In the genomic region with DNA sequence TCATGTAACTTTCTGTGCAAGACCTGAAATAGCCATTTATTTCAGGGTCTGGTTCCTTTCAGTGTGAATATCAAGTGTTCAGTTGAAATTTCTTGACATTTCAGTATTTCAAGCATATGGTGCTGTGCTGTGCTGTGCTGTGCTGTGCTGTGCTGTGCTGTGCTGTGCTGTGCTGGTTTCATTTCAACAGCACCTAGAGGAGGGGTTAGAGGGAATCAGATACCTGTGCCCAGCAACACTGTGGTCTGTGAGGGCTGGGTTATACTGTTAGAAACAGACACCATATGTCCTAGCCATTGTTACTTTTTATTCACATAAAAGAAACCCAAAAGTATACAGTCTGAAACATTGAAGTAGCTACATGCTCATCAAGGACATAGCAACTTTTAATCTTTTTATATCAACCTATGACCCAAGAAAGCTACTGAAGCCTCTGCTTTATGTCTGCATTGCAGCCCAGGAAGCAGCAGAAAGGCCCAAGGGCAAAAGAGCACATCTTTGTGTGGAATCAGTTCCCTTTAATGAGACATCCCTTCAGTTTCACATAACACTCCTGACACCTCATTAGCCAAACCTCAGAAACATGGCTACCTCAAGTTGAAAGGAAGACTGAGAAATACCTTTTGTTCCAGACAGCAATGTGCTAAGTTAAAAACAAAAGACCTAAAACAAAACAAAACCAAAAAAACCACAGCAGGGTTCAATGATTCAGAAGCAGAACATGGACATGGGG, we compare ENCODE assay signal across 19 mouse cellular contexts. TPM values are rescaled to one million over a fixed set of nuclear protein-coding genes. Genes with fewer than 3 reads are reported as not detected.
DNase-seq lines count a peak whose midpoint lies in the region; TF ChIP-seq lines count a peak whose summit lies in the region.
"Had no signal": no experiment of that assay in that cellular context is flagged by ENCODE, and none has a peak within 500 bp of the region (broad histone marks: within the 10 kb centered on the region; RNA-seq: fewer than 3 reads in every experiment).

No protein-coding gene starts in this region.

- H3K4me3 ChIP-seq in layer of hippocampus, adult 2 months = no peak overlapping the region
- H3K4me3 ChIP-seq: embryonic facial prominence, embryonic 15.5 days; erythroblast, embryonic 14.5 days; forebrain, embryonic 10.5 days; heart, embryonic 13.5 days had no signal

- no peak for DNase-seq in layer of hippocampus, adult 2 months (ENCODE audit: low spot score in 2 of 2)
- DNase-seq in layer of hippocampus, postnatal 14 days (ENCODE audit: low spot score in 2 of 2) = no peak
- peak; percentile 17 for DNase-seq in 416B (ENCODE audit: low read depth)
- DNase-seq in Muller cell, postnatal 12 days (ENCODE audit: inconsistent ontology term) = peak; percentile 84
- DNase-seq in naive thymus-derived CD4-positive, alpha-beta T cell, adult 2 months (ENCODE audit: low read depth) = peak; percentile 6
- no peak for DNase-seq in kidney, adult 9 months
- DNase-seq in kidney, adult 18-20 months = no peak
- no peak for DNase-seq in ovary, postnatal 10 days (ENCODE audit: low spot score)
- DNase-seq: adrenal gland, postnatal 36 days; cerebellum, adult 11 months; cerebellum, adult 8-10 months; cerebellum, postnatal 14 days; embryo, embryonic 11 days; gastrocnemius, postnatal 10 days; heart, postnatal 36 days had no signal

- TF ChIP-seq CTCF in layer of hippocampus, adult 2 months (conservative IDR thresholded peaks at IDR 0.05) = no peak

- peak overlapping the region; percentile 55 for H3K27ac ChIP-seq in layer of hippocampus, adult 2 months
- H3K27ac ChIP-seq: embryonic facial prominence, embryonic 15.5 days; forebrain, embryonic 10.5 days; heart, embryonic 13.5 days had no signal

RNA-seq across cellular contexts. Expression of a gene that starts 42.3 kb away (rescaled TPM):
- 10 to 100 TPM; 23.9 to 27.5 TPM for total RNA-seq in layer of hippocampus, adult 2 months (2021)
- total RNA-seq in layer of hippocampus, postnatal 14 days (2021) = 10 to 100 TPM; 19.6 to 22.5 TPM

RNA-seq across cellular contexts. Expression of a gene that starts 53.5 kb away (rescaled TPM):
- 1 to 10 TPM; 3.9 to 6.3 TPM for total RNA-seq in layer of hippocampus, adult 2 months (2021)
- 1 to 10 TPM; 2.0 to 3.8 TPM for total RNA-seq in layer of hippocampus, postnatal 14 days (2021)
- total RNA-seq: heart, postnatal 36 days had no signal

Comparison
In these comparisons a context has a peak if more than half of its experiments do, and no peak if none do; other contexts are left out.
1. DNase-seq: peak in 416B (single experiment), Muller cell, postnatal 12 days (single experiment) and naive thymus-derived CD4-positive, alpha-beta T cell, adult 2 months (single experiment); none in layer of hippocampus, adult 2 months (0 of 2), layer of hippocampus, postnatal 14 days (0 of 2), kidney, adult 9 months (single experiment), kidney, adult 18-20 months (single experiment) and ovary, postnatal 10 days (single experiment).